Mouse (Mus musculus) heart, postnatal 36 days (tissue): Measurements from ENCODE around the gene Chid1. TPM values are rescaled to one million over a fixed set of nuclear protein-coding genes. Genes with fewer than 3 reads are reported as not detected.

Source experiments
- DNase-seq, 2 experiments: peaks; one replicate each; pipeline ENCODE4 v3.0.0; 2021 to 2022
- intact Hi-C: fragments of 180-260 bp; cut with DNase I; formaldehyde crosslinking; loops from one replicate; pipeline ENCODE4 v1.15.1; 2025
- total RNA-seq, 2 experiments: library from RNA; stranded (reverse); gene quantifications; 2 replicates each; pipeline ENCODE4 v1.2.3; 2021

The Chid1 gene
- total RNA-seq, 2 experiments from 2014 or later = 43.2 to 48.5 TPM

- intact Hi-C loops = no loop called here
- no peak for DNase-seq
Observed at GRCm38 (mm10) chr7:141559726-141560325, 20.2 kb upstream of the Chid1 start.

- no peak for DNase-seq
- intact Hi-C loops = no loop called here
Observed at GRCm38 (mm10) chr7:141558946-141559345, 19.3 kb upstream of the Chid1 start.

- DNase-seq = no peak
- intact Hi-C loops = no loop called here
Observed at GRCm38 (mm10) chr7:141558329-141558776, 18.7 kb upstream of the Chid1 start.

- no peak for DNase-seq
- intact Hi-C loops = no loop called here
Observed at GRCm38 (mm10) chr7:141550464-141550863, 10.8 kb upstream of the Chid1 start.

GRCm38 (mm10) chr7:141549432-141550061, 9.9 kb upstream of the Chid1 start:
- DNase-seq = no peak
- intact Hi-C loops = no loop called here

GRCm38 (mm10) chr7:141544654-141545053, 5.0 kb upstream of the Chid1 start:
- no peak for DNase-seq
- intact Hi-C loops = no loop called here

- no peak for DNase-seq
- intact Hi-C loops = no loop called here
Observed at GRCm38 (mm10) chr7:141542588-141542987, 2.9 kb upstream of the Chid1 start.

GRCm38 (mm10) chr7:141541681-141542080, 2.0 kb upstream of the Chid1 start:
- intact Hi-C loops = loop anchor here (1.0 kb wide), 1 partner anchor 21 kb away; the partner anchor contains the start of gene Ap2a2
- no peak for DNase-seq

- DNase-seq = peak; percentile 62 to 64
- intact Hi-C loops = loop anchor here (1.0 kb wide), 1 partner anchor 22 kb away; the partner anchor contains the start of gene Ap2a2
Observed at GRCm38 (mm10) chr7:141540312-141541081, 840 bp upstream of the Chid1 start.

- intact Hi-C loops = no loop called here
- DNase-seq = no peak
Observed at GRCm38 (mm10) chr7:141538852-141539555, 653 bp downstream of the Chid1 start.

- no peak for DNase-seq
- intact Hi-C loops = no loop called here
Observed at GRCm38 (mm10) chr7:141535570-141535969, 4.1 kb downstream of the Chid1 start.

- intact Hi-C loops = loop anchor here (1.0 to 5.0 kb wide), 3 partner anchors 44 to 142 kb away; no protein-coding TSS in a partner anchor
- no peak for DNase-seq
Observed at GRCm38 (mm10) chr7:141525580-141525925, 14.1 kb downstream of the Chid1 start.

GRCm38 (mm10) chr7:141524760-141525579, 14.7 kb downstream of the Chid1 start:
- intact Hi-C loops = loop anchor here (1.0 to 5.0 kb wide), 3 partner anchors 44 to 142 kb away; no protein-coding TSS in a partner anchor
- DNase-seq = peak; percentile 76 to 81

- intact Hi-C loops = no loop called here
- no peak for DNase-seq
Observed at GRCm38 (mm10) chr7:141524271-141524670, 15.4 kb downstream of the Chid1 start.

- intact Hi-C loops = no loop called here
- no peak for DNase-seq
Observed at GRCm38 (mm10) chr7:141523007-141523406, 16.6 kb downstream of the Chid1 start.

- intact Hi-C loops = no loop called here
- no peak for DNase-seq
Observed at GRCm38 (mm10) chr7:141519795-141520194, 19.9 kb downstream of the Chid1 start.

- intact Hi-C loops = no loop called here
- DNase-seq = no peak
Observed at GRCm38 (mm10) chr7:141518926-141519325, 20.7 kb downstream of the Chid1 start.

GRCm38 (mm10) chr7:141518296-141518695, 21.4 kb downstream of the Chid1 start:
- no peak for DNase-seq
- intact Hi-C loops = no loop called here

- intact Hi-C loops = no loop called here
- peak in 1 of 2 experiments; percentile 24 for DNase-seq
Observed at GRCm38 (mm10) chr7:141517638-141518037, 22.0 kb downstream of the Chid1 start.

GRCm38 (mm10) chr7:141510681-141511191, 28.9 kb downstream of the Chid1 start:
- intact Hi-C loops = no loop called here
- DNase-seq = no peak
